Mouse (Mus musculus): Measurements from ENCODE around the gene Ccdc62. TPM values are rescaled to one million over a fixed set of nuclear protein-coding genes. Genes with fewer than 3 reads are reported as not detected.
A peak's percentile ranks its signal among the peaks of the same experiment; 100 is the strongest.

The Ccdc62 gene
- polyA plus RNA-seq (2012; rRNA removed): 70.8 and 79.8 TPM in 2 replicates

- Histone ChIP-seq H3K27ac (ENCODE audit: control insufficient read depth, insufficient read depth, low read depth, low read length) (peak within 1 kb of the TSS; percentile 94), H3K27me3 (ENCODE audit: control insufficient read depth, insufficient read depth, low read length) (no peaks in the 10 kb centered on the region), H3K4me3 (ENCODE audit: control insufficient read depth, low read depth, low read length) (peak within 1 kb of the TSS; percentile 91), H3K4me1 (ENCODE audit: control insufficient read depth, insufficient read depth, low read length) (peaks cover 10% of the 10 kb centered on the region), H3K36me3 (ENCODE audit: control insufficient read depth, insufficient read depth, low read length) (no peaks in the 10 kb centered on the region; the same call in 1 of the 2 replicates)
- TF ChIP-seq POLR2A (IDR thresholded peaks at IDR 0.05; ENCODE audit: control insufficient read depth, low read depth, low read length) (peak; percentile 99), CTCF (IDR thresholded peaks at IDR 0.05; ENCODE audit: control insufficient read depth, insufficient read depth, insufficient replicate concordance, low read depth, low read length) (no peak)
Observed at GRCm38 (mm10) chr5:123930508-123930989, at the start of gene Ccdc62. Gene Ccdc62 (plus strand): TSS chr5:123930679.

GRCm38 (mm10) chr5:123880778-123881177 lies 49.7 kb upstream of the Ccdc62 start:
- no peak overlapping the region for H3K4me3 ChIP-seq (ENCODE audit: control insufficient read depth, low read depth, low read length)

GRCm38 (mm10) chr5:123883891-123884290 lies 46.6 kb upstream of the Ccdc62 start:
- Histone ChIP-seq H3K36me3 (ENCODE audit: control insufficient read depth, insufficient read depth, low read length) (no peaks in the 10 kb centered on the region), H3K27ac (ENCODE audit: control insufficient read depth, insufficient read depth, low read depth, low read length) (no peak overlapping the region), H3K4me1 (ENCODE audit: control insufficient read depth, insufficient read depth, low read length) (peaks cover 12% of the 10 kb centered on the region), H3K4me3 (ENCODE audit: control insufficient read depth, low read depth, low read length) (no peak overlapping the region), H3K27me3 (ENCODE audit: control insufficient read depth, insufficient read depth, low read length) (no peaks in the 10 kb centered on the region)
- no peak for TF ChIP-seq CTCF (IDR thresholded peaks at IDR 0.05; ENCODE audit: control insufficient read depth, insufficient read depth, insufficient replicate concordance, low read depth, low read length)
- TF ChIP-seq POLR2A (IDR thresholded peaks at IDR 0.05; ENCODE audit: control insufficient read depth, low read depth, low read length): no peak

More at GRCm38 (mm10) chr5:123880778-123881177, 49.7 kb upstream of the Ccdc62 start:
- no peak for TF ChIP-seq CTCF (IDR thresholded peaks at IDR 0.05; ENCODE audit: control insufficient read depth, insufficient read depth, insufficient replicate concordance, low read depth, low read length)
- TF ChIP-seq POLR2A (IDR thresholded peaks at IDR 0.05; ENCODE audit: control insufficient read depth, low read depth, low read length): no peak
- H3K36me3 ChIP-seq (ENCODE audit: control insufficient read depth, insufficient read depth, low read length): no peaks in the 10 kb centered on the region
- H3K27me3 ChIP-seq (ENCODE audit: control insufficient read depth, insufficient read depth, low read length): no peaks in the 10 kb centered on the region
- no peak overlapping the region for H3K27ac ChIP-seq (ENCODE audit: control insufficient read depth, insufficient read depth, low read depth, low read length)
- peaks cover 12% of the 10 kb centered on the region for H3K4me1 ChIP-seq (ENCODE audit: control insufficient read depth, insufficient read depth, low read length)

- no peaks in the 10 kb centered on the region for H3K27me3 ChIP-seq (ENCODE audit: control insufficient read depth, insufficient read depth, low read length)
- H3K27ac ChIP-seq (ENCODE audit: control insufficient read depth, insufficient read depth, low read depth, low read length): no peak overlapping the region
- TF ChIP-seq CTCF (IDR thresholded peaks at IDR 0.05; ENCODE audit: control insufficient read depth, insufficient read depth, insufficient replicate concordance, low read depth, low read length): no peak
- TF ChIP-seq POLR2A (IDR thresholded peaks at IDR 0.05; ENCODE audit: control insufficient read depth, low read depth, low read length): no peak
- H3K4me3 ChIP-seq (ENCODE audit: control insufficient read depth, low read depth, low read length): no peak overlapping the region
- peaks cover 12% of the 10 kb centered on the region for H3K4me1 ChIP-seq (ENCODE audit: control insufficient read depth, insufficient read depth, low read length)
- no peaks in the 10 kb centered on the region for H3K36me3 ChIP-seq (ENCODE audit: control insufficient read depth, insufficient read depth, low read length)
Observed at GRCm38 (mm10) chr5:123884332-123884731, 46.1 kb upstream of the Ccdc62 start.

- H3K36me3 ChIP-seq (ENCODE audit: control insufficient read depth, insufficient read depth, low read length): no peaks in the 10 kb centered on the region
- H3K4me1 ChIP-seq (ENCODE audit: control insufficient read depth, insufficient read depth, low read length): no peaks in the 10 kb centered on the region
- no peak overlapping the region for H3K27ac ChIP-seq (ENCODE audit: control insufficient read depth, insufficient read depth, low read depth, low read length)
- TF ChIP-seq POLR2A (IDR thresholded peaks at IDR 0.05; ENCODE audit: control insufficient read depth, low read depth, low read length): no peak
- H3K4me3 ChIP-seq (ENCODE audit: control insufficient read depth, low read depth, low read length): no peak overlapping the region
- no peaks in the 10 kb centered on the region for H3K27me3 ChIP-seq (ENCODE audit: control insufficient read depth, insufficient read depth, low read length)
Observed at GRCm38 (mm10) chr5:123886365-123886764, 44.1 kb upstream of the Ccdc62 start.

- TF ChIP-seq POLR2A (IDR thresholded peaks at IDR 0.05; ENCODE audit: control insufficient read depth, low read depth, low read length) (no peak), CTCF (IDR thresholded peaks at IDR 0.05; ENCODE audit: control insufficient read depth, insufficient read depth, insufficient replicate concordance, low read depth, low read length) (no peak)
- Histone ChIP-seq H3K27me3 (ENCODE audit: control insufficient read depth, insufficient read depth, low read length) (no peaks in the 10 kb centered on the region), H3K27ac (ENCODE audit: control insufficient read depth, insufficient read depth, low read depth, low read length) (no peak overlapping the region), H3K4me1 (ENCODE audit: control insufficient read depth, insufficient read depth, low read length) (no peaks in the 10 kb centered on the region; the same call in 1 of the 2 replicates), H3K4me3 (ENCODE audit: control insufficient read depth, low read depth, low read length) (peak overlapping the region; percentile 68), H3K36me3 (ENCODE audit: control insufficient read depth, insufficient read depth, low read length) (no peaks in the 10 kb centered on the region)
Observed at GRCm38 (mm10) chr5:123890312-123890711, 40.2 kb upstream of the Ccdc62 start.

- Histone ChIP-seq H3K4me1 (ENCODE audit: control insufficient read depth, insufficient read depth, low read length) (peaks cover 2% of the 10 kb centered on the region), H3K4me3 (ENCODE audit: control insufficient read depth, low read depth, low read length) (peak overlapping the region; percentile 68), H3K27me3 (ENCODE audit: control insufficient read depth, insufficient read depth, low read length) (no peaks in the 10 kb centered on the region), H3K36me3 (ENCODE audit: control insufficient read depth, insufficient read depth, low read length) (no peaks in the 10 kb centered on the region), H3K27ac (ENCODE audit: control insufficient read depth, insufficient read depth, low read depth, low read length) (no peak overlapping the region)
- TF ChIP-seq CTCF (IDR thresholded peaks at IDR 0.05; ENCODE audit: control insufficient read depth, insufficient read depth, insufficient replicate concordance, low read depth, low read length): no peak
- TF ChIP-seq POLR2A (IDR thresholded peaks at IDR 0.05; ENCODE audit: control insufficient read depth, low read depth, low read length): no peak
Observed at GRCm38 (mm10) chr5:123890987-123891386, 39.5 kb upstream of the Ccdc62 start.

- Histone ChIP-seq H3K4me3 (ENCODE audit: control insufficient read depth, low read depth, low read length) (peak overlapping the region; percentile 32), H3K27me3 (ENCODE audit: control insufficient read depth, insufficient read depth, low read length) (no peaks in the 10 kb centered on the region), H3K36me3 (ENCODE audit: control insufficient read depth, insufficient read depth, low read length) (no peaks in the 10 kb centered on the region), H3K27ac (ENCODE audit: control insufficient read depth, insufficient read depth, low read depth, low read length) (no peak overlapping the region), H3K4me1 (ENCODE audit: control insufficient read depth, insufficient read depth, low read length) (peaks cover 4% of the 10 kb centered on the region)
- TF ChIP-seq POLR2A (IDR thresholded peaks at IDR 0.05; ENCODE audit: control insufficient read depth, low read depth, low read length) (peak; percentile 88; the same call in 1 of the 2 replicates), CTCF (IDR thresholded peaks at IDR 0.05; ENCODE audit: control insufficient read depth, insufficient read depth, insufficient replicate concordance, low read depth, low read length) (no peak)
Observed at GRCm38 (mm10) chr5:123891669-123892068, 38.8 kb upstream of the Ccdc62 start.
